Comparison of ENCODE assay signal across 8 mouse cellular contexts in genomic region chr1:134955050-134955636, GRCm38 (mm10). TPM values are rescaled to one million over a fixed set of nuclear protein-coding genes. Genes with fewer than 3 reads are reported as not detected.
A peak's percentile ranks its signal among the peaks of the same experiment; 100 is the strongest.
DNase-seq lines count a peak whose midpoint lies in the region; ATAC-seq and TF ChIP-seq lines count a peak whose summit lies in the region.

No protein-coding gene starts in this region.

- no peak for DNase-seq in kidney, adult 2 months
- no peak for DNase-seq in kidney, adult 11 months
- no peak for DNase-seq in Patski (ENCODE audit: low read depth, low spot score)
- no peak for DNase-seq in forebrain, postnatal 0 days
- DNase-seq in thymus, postnatal 25 days, result no peak
- no peak for DNase-seq in left cerebral cortex, adult 11 months (ENCODE audit: low spot score)

- no peak for TF ChIP-seq CTCF in kidney, adult 2 months (conservative IDR thresholded peaks at IDR 0.05; ENCODE audit: insufficient read depth, insufficient read length, low read depth, low read length)
- TF ChIP-seq CTCF in Patski (IDR thresholded peaks at IDR 0.05), result no peak
- TF ChIP-seq CTCF in forebrain, postnatal 0 days (IDR thresholded peaks at IDR 0.05; ENCODE audit: low read depth), result no peak
- TF ChIP-seq CTCF in small intestine, adult 2 months (IDR thresholded peaks at IDR 0.05; ENCODE audit: extremely low read depth, insufficient read length, insufficient replicate concordance, low read depth, low read length), result no peak

- POLR2A ChIA-PET in Patski (lab: Charles Lee), result interaction anchor here (1.1 kb wide), 1 partner anchor 192 kb away, joined by 5 read pairs; the partner anchor contains the start of gene Arl8a

- CTCF ChIA-PET in Patski (lab: Charles Lee), result no interaction called here

- no peak overlapping the region for H3K27ac ChIP-seq in kidney, adult 2 months (ENCODE audit: insufficient read depth, low read depth, low read length)
- H3K27ac ChIP-seq in forebrain, postnatal 0 days (ENCODE audit: low read depth, low read length), result peak overlapping the region; percentile 91
- H3K27ac ChIP-seq in liver, embryonic 15.5 days (replicated peaks), result peak overlapping the region; percentile 82
- H3K27ac ChIP-seq in small intestine, adult 2 months (ENCODE audit: insufficient read depth, low read depth, low read length), result 0 out of 2 replicates have a peak overlapping the region, but pooled peaks have one; percentile 36

- H3K9ac ChIP-seq in forebrain, postnatal 0 days, result peak overlapping the region; percentile 91
- peak overlapping the region; percentile 90 for H3K9ac ChIP-seq in liver, embryonic 15.5 days

- WGBS in kidney, adult 2 months, result 1% methylated on average over 16 of the region's 16 CpGs
- WGBS in forebrain, postnatal 0 days, result 4% methylated on average over 16 of the region's 16 CpGs
- 4% methylated on average over 16 of the region's 16 CpGs for whole genome bisulfite sequencing in liver, embryonic 15.5 days (ENCODE audit: insufficient replicate concordance)
- 1% methylated on average over 16 of the region's 16 CpGs for WGBS in small intestine, adult 2 months

- no peaks in the 10 kb centered on the region; the same call in 1 of the 2 replicates for H3K4me1 ChIP-seq in kidney, adult 2 months (ENCODE audit: control insufficient read depth, insufficient read depth, low read length)
- peaks cover 12% of the 10 kb centered on the region; the same call in 1 of the 2 replicates for H3K4me1 ChIP-seq in forebrain, postnatal 0 days (ENCODE audit: insufficient read depth)
- H3K4me1 ChIP-seq in liver, embryonic 15.5 days (replicated peaks), result peaks cover 18% of the 10 kb centered on the region
- no peaks in the 10 kb centered on the region for H3K4me1 ChIP-seq in small intestine, adult 2 months (ENCODE audit: control insufficient read depth, insufficient read depth, insufficient read length, low read length)

- peak; percentile 12 for ATAC-seq in Patski
- ATAC-seq in forebrain, postnatal 0 days, result 0 out of 2 replicates have a peak, but pooled peaks have one; percentile 0
- peak; percentile 2 for ATAC-seq in liver, embryonic 15.5 days (ENCODE audit: insufficient read depth)

- in situ Hi-C loops in Patski (cut with MboI; ENCODE audit: low pct_unique_long_range_greater_than_20kb), result no loop called here

- H3K4me2 ChIP-seq in forebrain, postnatal 0 days (ENCODE audit: low read depth), result peak overlapping the region; percentile 82
- H3K4me2 ChIP-seq in liver, embryonic 15.5 days, result peak overlapping the region; percentile 77

- no peaks in the 10 kb centered on the region for H3K27me3 ChIP-seq in kidney, adult 2 months (replicated peaks; ENCODE audit: control insufficient read depth, insufficient read depth, low read length)
- no peaks in the 10 kb centered on the region for H3K27me3 ChIP-seq in Patski
- no peaks in the 10 kb centered on the region for H3K27me3 ChIP-seq in forebrain, postnatal 0 days (ENCODE audit: insufficient read depth, low read length)
- H3K27me3 ChIP-seq in liver, embryonic 15.5 days, result no peaks in the 10 kb centered on the region
- no peaks in the 10 kb centered on the region for H3K27me3 ChIP-seq in small intestine, adult 2 months (ENCODE audit: control insufficient read depth, insufficient read depth, low read length)

- no peaks in the 10 kb centered on the region for H3K9me3 ChIP-seq in forebrain, postnatal 0 days (ENCODE audit: low read length)
- H3K9me3 ChIP-seq in liver, embryonic 15.5 days (replicated peaks), result no peaks in the 10 kb centered on the region

- TF ChIP-seq POLR2A in kidney, adult 2 months (IDR thresholded peaks at IDR 0.05; ENCODE audit: low read depth, low read length), result no peak
- TF ChIP-seq POLR2A in small intestine, adult 2 months (IDR thresholded peaks at IDR 0.05; ENCODE audit: low read depth, low read length), result no peak

- H3K4me3 ChIP-seq in kidney, adult 2 months (ENCODE audit: insufficient read depth, low read depth, low read length), result peak overlapping the region; percentile 90
- H3K4me3 ChIP-seq in forebrain, postnatal 0 days (ENCODE audit: low read depth, low read length), result peak overlapping the region; percentile 86
- H3K4me3 ChIP-seq in liver, embryonic 15.5 days (replicated peaks), result peak overlapping the region; percentile 94
- H3K4me3 ChIP-seq in small intestine, adult 2 months (ENCODE audit: low read depth, low read length), result peak overlapping the region; percentile 78

- H3K36me3 ChIP-seq in kidney, adult 2 months (ENCODE audit: control insufficient read depth, insufficient read depth, low read length), result no peaks in the 10 kb centered on the region
- no peaks in the 10 kb centered on the region for H3K36me3 ChIP-seq in forebrain, postnatal 0 days (ENCODE audit: insufficient read depth)
- H3K36me3 ChIP-seq in liver, embryonic 15.5 days (replicated peaks), result 0 out of 2 replicates have a peak, but pooled peaks cover 2% of the 10 kb centered on the region
- no peaks in the 10 kb centered on the region for H3K36me3 ChIP-seq in small intestine, adult 2 months (ENCODE audit: control insufficient read depth, insufficient read depth, low read length)

RNA-seq across cellular contexts. Expression of gene Ppp1r12b, which starts 0.6 kb away (rescaled TPM):
- 5.6 and 5.8 TPM in 2 replicates for polyA plus RNA-seq in kidney, adult 2 months (2012; rRNA removed)
- polyA plus RNA-seq in Patski (2021), result 4.2 TPM
- total RNA-seq in forebrain, postnatal 0 days (2014; rRNA removed), result 35.1 and 39.9 TPM in 2 replicates
- 8.3 and 12.4 TPM in 2 replicates for polyA plus RNA-seq in forebrain, postnatal 0 days (2015; fragmentation: Nextera tagmentation; extraction: Ambion mirVana)
- 2.3 and 2.5 TPM in 2 replicates for polyA plus RNA-seq in liver, embryonic 15.5 days (2015; fragmentation: Nextera tagmentation; extraction: Ambion mirVana)
- 9.7 and 10.4 TPM in 2 replicates for polyA plus RNA-seq in small intestine, adult 2 months (2012; rRNA removed)

RNA-seq across cellular contexts. Expression of gene Ube2t, which starts 7.2 kb away (rescaled TPM):
- polyA plus RNA-seq in kidney, adult 2 months (2012; rRNA removed), result 0.61 and 0.83 TPM in 2 replicates
- polyA plus RNA-seq in Patski (2021), result 14.5 TPM
- total RNA-seq in forebrain, postnatal 0 days (2014; rRNA removed), result 5.7 and 5.8 TPM in 2 replicates
- 8.7 and 9.0 TPM in 2 replicates for polyA plus RNA-seq in forebrain, postnatal 0 days (2015; fragmentation: Nextera tagmentation; extraction: Ambion mirVana)
- polyA plus RNA-seq in liver, embryonic 15.5 days (2015; fragmentation: Nextera tagmentation; extraction: Ambion mirVana), result 32.5 and 34.0 TPM in 2 replicates
- polyA plus RNA-seq in small intestine, adult 2 months (2012; rRNA removed), result 0.58 and 1.4 TPM in 2 replicates
